Mouse (Mus musculus): ENCODE measurements around the gene Cipc. TPM values are rescaled to one million over a fixed set of nuclear protein-coding genes. Genes with fewer than 3 reads are reported as not detected.

Gene Cipc
- polyA plus RNA-seq, 1 experiment from 2014 or later: 33.5 TPM

- ATAC-seq (replicated peaks; ENCODE audit: insufficient number of reproducible peaks, low FRiP score, low TSS enrichment, low read depth) (peak; percentile 57), DNase-seq (ENCODE audit: low spot score) (no peak)
- H3K4me1 ChIP-seq (ENCODE audit: control insufficient read depth, insufficient read depth, low read length): peaks cover 3% of the 10 kb centered on the region
- whole genome bisulfite sequencing: 24% methylated on average over 26 of the region's 26 CpGs
- no peaks in the 10 kb centered on the region for H3K9me3 ChIP-seq (replicated peaks; ENCODE audit: control insufficient read depth, low read length)
- peak overlapping the region; percentile 75 for H3K4me3 ChIP-seq (ENCODE audit: low read depth, low read length)
- H3K4me2 ChIP-seq (ENCODE audit: low read depth, low read length): peak overlapping the region; percentile 85
- H3K27ac ChIP-seq (replicated peaks; ENCODE audit: low read depth, low read length): no peak overlapping the region; the same call in 1 of the 2 replicates
- H3K27me3 ChIP-seq (ENCODE audit: control insufficient read depth, insufficient read depth, low read length): no peaks in the 10 kb centered on the region
- peak overlapping the region; percentile 97 for H3K9ac ChIP-seq (replicated peaks; ENCODE audit: low read length)
- no peaks in the 10 kb centered on the region; the same call in 1 of the 2 replicates for H3K36me3 ChIP-seq (replicated peaks; ENCODE audit: control insufficient read depth, insufficient read depth, low read depth, low read length)
Observed at GRCm38 (mm10) chr12:86947681-86948401, 998 bp downstream of the Cipc start.

- H3K4me2 ChIP-seq (ENCODE audit: low read depth, low read length): no peak overlapping the region; the same call in 1 of the 2 replicates
- H3K9ac ChIP-seq (replicated peaks; ENCODE audit: low read length): no peak overlapping the region
- H3K4me3 ChIP-seq (ENCODE audit: low read depth, low read length): no peak overlapping the region
- H3K4me1 ChIP-seq (ENCODE audit: control insufficient read depth, insufficient read depth, low read length): peaks cover 3% of the 10 kb centered on the region
- no peaks in the 10 kb centered on the region; the same call in 1 of the 2 replicates for H3K36me3 ChIP-seq (replicated peaks; ENCODE audit: control insufficient read depth, insufficient read depth, low read depth, low read length)
- DNase-seq (ENCODE audit: low spot score) (no peak), ATAC-seq (replicated peaks; ENCODE audit: insufficient number of reproducible peaks, low FRiP score, low TSS enrichment, low read depth) (no peak)
- H3K27me3 ChIP-seq (ENCODE audit: control insufficient read depth, insufficient read depth, low read length): no peaks in the 10 kb centered on the region
- H3K27ac ChIP-seq (replicated peaks; ENCODE audit: low read depth, low read length): no peak overlapping the region
- WGBS: 71% methylated on average over 6 of the region's 6 CpGs
- no peaks in the 10 kb centered on the region for H3K9me3 ChIP-seq (replicated peaks; ENCODE audit: control insufficient read depth, low read length)
Observed at GRCm38 (mm10) chr12:86948627-86949026, 1.8 kb downstream of the Cipc start.

DNA sequence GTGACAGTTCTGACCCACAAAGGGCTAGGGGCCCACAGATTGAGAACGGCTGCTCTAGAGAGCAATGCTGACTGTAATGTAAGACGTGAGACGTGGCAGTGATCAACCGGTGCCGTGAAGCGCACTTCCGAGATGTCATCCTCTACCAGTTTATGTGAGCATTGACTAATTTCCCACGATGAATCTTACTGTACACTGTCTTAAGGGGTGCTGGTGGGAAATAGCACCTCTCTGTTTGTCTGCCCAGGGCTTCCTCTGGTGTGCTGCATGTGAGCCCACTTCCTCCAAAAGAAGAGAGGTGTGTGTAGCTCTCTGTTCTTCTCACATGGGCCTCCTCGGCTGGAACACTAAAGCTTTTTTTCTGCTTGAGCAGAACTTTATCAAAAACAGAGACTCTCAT, 2.7 kb downstream of the Cipc start:
- no peaks in the 10 kb centered on the region; the same call in 1 of the 2 replicates for H3K36me3 ChIP-seq (replicated peaks; ENCODE audit: control insufficient read depth, insufficient read depth, low read depth, low read length)
- DNase-seq (ENCODE audit: low spot score) (no peak), ATAC-seq (replicated peaks; ENCODE audit: insufficient number of reproducible peaks, low FRiP score, low TSS enrichment, low read depth) (no peak)
- H3K27me3 ChIP-seq (ENCODE audit: control insufficient read depth, insufficient read depth, low read length): no peaks in the 10 kb centered on the region
- H3K4me2 ChIP-seq (ENCODE audit: low read depth, low read length): no peak overlapping the region
- WGBS: 88% methylated on average over 9 of the region's 9 CpGs
- H3K4me3 ChIP-seq (ENCODE audit: low read depth, low read length): no peak overlapping the region
- no peak overlapping the region for H3K9ac ChIP-seq (replicated peaks; ENCODE audit: low read length)
- no peaks in the 10 kb centered on the region for H3K9me3 ChIP-seq (replicated peaks; ENCODE audit: control insufficient read depth, low read length)
- peaks cover 3% of the 10 kb centered on the region for H3K4me1 ChIP-seq (ENCODE audit: control insufficient read depth, insufficient read depth, low read length)
- no peak overlapping the region for H3K27ac ChIP-seq (replicated peaks; ENCODE audit: low read depth, low read length)

DNA sequence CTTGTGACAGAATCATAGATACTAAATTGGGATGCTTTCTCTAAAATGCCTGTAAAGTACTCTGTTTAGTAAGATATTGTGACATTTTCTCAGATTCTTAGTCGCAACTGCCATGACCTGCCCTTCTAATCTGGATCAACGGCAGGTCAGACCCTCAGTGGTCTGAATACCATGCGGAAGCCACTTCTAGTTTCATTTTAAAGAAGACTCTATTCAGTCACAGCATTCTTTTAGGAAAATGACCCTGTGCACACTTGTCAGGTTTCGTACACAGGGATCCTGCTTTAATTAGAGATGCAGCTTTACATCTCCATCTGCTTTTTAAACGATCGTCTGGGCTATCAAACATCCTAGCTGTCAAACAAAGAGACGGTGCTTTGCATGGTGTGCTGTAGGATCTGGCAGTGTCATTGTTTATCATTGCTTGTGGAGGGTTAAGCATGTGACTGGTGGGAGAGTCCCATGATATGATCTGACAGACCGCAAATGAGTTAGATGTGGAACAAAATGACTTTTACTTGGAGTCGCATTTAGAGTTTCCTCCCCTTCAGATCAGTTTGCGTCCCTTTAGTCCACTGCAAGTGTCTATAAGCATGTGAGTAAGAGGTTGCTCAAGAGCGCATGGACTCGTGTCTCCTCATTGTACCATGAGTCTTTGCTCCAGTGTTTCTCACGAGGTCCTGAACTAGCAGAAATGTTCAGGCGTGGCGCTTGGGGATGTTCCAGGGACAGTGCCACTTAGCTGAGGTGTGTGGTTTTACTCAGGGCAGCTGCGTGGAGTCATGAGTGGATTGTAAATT, 3.5 kb downstream of the Cipc start:
- 87% methylated on average over 16 of the region's 16 CpGs for WGBS
- Histone ChIP-seq H3K27ac (replicated peaks; ENCODE audit: low read depth, low read length) (no peak overlapping the region), H3K4me1 (ENCODE audit: control insufficient read depth, insufficient read depth, low read length) (peaks cover 3% of the 10 kb centered on the region), H3K36me3 (replicated peaks; ENCODE audit: control insufficient read depth, insufficient read depth, low read depth, low read length) (no peaks in the 10 kb centered on the region; the same call in 1 of the 2 replicates), H3K4me2 (ENCODE audit: low read depth, low read length) (no peak overlapping the region), H3K27me3 (ENCODE audit: control insufficient read depth, insufficient read depth, low read length) (no peaks in the 10 kb centered on the region), H3K9me3 (replicated peaks; ENCODE audit: control insufficient read depth, low read length) (no peaks in the 10 kb centered on the region), H3K9ac (replicated peaks; ENCODE audit: low read length) (no peak overlapping the region), H3K4me3 (ENCODE audit: low read depth, low read length) (no peak overlapping the region)
- DNase-seq (ENCODE audit: low spot score) (no peak), ATAC-seq (replicated peaks; ENCODE audit: insufficient number of reproducible peaks, low FRiP score, low TSS enrichment, low read depth) (no peak)

DNA sequence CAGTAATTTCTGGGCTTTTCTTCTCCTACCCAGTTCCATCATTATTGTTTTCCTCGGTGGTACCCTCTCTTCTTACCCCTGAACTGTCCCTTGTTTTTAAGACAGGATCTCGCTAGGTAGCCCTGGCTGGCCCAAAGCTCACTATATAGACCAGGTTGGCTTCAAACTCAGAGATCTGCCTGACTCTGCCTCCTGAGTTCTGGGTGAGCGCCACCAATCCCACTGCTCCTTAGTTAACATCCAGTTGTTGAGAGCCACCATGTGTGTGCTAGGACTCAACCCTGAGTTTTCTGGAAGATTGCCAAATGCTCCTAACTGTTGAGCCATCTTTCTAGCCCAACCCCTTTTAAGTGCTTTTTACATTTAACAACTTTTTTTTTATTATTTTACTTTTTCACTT, 4.1 kb downstream of the Cipc start:
- Histone ChIP-seq H3K27me3 (ENCODE audit: control insufficient read depth, insufficient read depth, low read length) (no peaks in the 10 kb centered on the region), H3K4me3 (ENCODE audit: low read depth, low read length) (no peak overlapping the region), H3K9ac (replicated peaks; ENCODE audit: low read length) (no peak overlapping the region), H3K4me1 (ENCODE audit: control insufficient read depth, insufficient read depth, low read length) (peaks cover 3% of the 10 kb centered on the region), H3K4me2 (ENCODE audit: low read depth, low read length) (no peak overlapping the region), H3K36me3 (replicated peaks; ENCODE audit: control insufficient read depth, insufficient read depth, low read depth, low read length) (no peaks in the 10 kb centered on the region; the same call in none of the 2 replicates), H3K27ac (replicated peaks; ENCODE audit: low read depth, low read length) (no peak overlapping the region), H3K9me3 (replicated peaks; ENCODE audit: control insufficient read depth, low read length) (no peaks in the 10 kb centered on the region)
- DNase-seq (ENCODE audit: low spot score) (no peak), ATAC-seq (replicated peaks; ENCODE audit: insufficient number of reproducible peaks, low FRiP score, low TSS enrichment, low read depth) (no peak)
- WGBS: 95% methylated on average over 3 of the region's 3 CpGs

GRCm38 (mm10) chr12:86952331-86952850, 5.5 kb downstream of the Cipc start:
- no peaks in the 10 kb centered on the region for H3K27me3 ChIP-seq (ENCODE audit: control insufficient read depth, insufficient read depth, low read length)
- H3K4me1 ChIP-seq (ENCODE audit: control insufficient read depth, insufficient read depth, low read length): peaks cover 3% of the 10 kb centered on the region
- H3K9ac ChIP-seq (replicated peaks; ENCODE audit: low read length): no peak overlapping the region
- WGBS: 83% methylated on average over 10 of the region's 10 CpGs
- H3K9me3 ChIP-seq (replicated peaks; ENCODE audit: control insufficient read depth, low read length): no peaks in the 10 kb centered on the region
- DNase-seq (ENCODE audit: low spot score) (no peak), ATAC-seq (replicated peaks; ENCODE audit: insufficient number of reproducible peaks, low FRiP score, low TSS enrichment, low read depth) (no peak)
- H3K4me3 ChIP-seq (ENCODE audit: low read depth, low read length): no peak overlapping the region
- peaks cover 3% of the 10 kb centered on the region for H3K36me3 ChIP-seq (replicated peaks; ENCODE audit: control insufficient read depth, insufficient read depth, low read depth, low read length)
- no peak overlapping the region for H3K4me2 ChIP-seq (ENCODE audit: low read depth, low read length)
- no peak overlapping the region for H3K27ac ChIP-seq (replicated peaks; ENCODE audit: low read depth, low read length)

DNA sequence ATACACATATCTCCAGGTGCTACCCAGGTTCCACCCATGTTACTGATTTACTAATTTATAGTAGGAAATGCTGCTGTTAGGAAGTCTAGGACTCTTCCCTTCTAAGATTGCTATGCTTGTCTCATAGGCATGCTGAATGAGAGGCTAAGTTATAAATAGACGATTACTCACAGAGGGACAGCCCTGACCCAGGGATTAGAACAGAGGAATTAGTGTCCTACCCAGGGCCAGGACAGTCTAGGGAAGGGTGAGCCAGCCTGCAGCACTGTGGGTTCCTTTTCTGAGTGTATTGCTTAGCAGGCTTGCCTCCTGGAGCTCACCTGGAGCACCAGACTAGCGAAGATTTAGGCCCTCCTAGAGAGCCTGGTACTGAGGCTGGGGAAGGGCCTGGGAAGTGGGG, 9.1 kb downstream of the Cipc start:
- Histone ChIP-seq H3K9ac (replicated peaks; ENCODE audit: low read length) (no peak overlapping the region), H3K4me3 (ENCODE audit: low read depth, low read length) (no peak overlapping the region), H3K4me1 (ENCODE audit: control insufficient read depth, insufficient read depth, low read length) (no peaks in the 10 kb centered on the region), H3K36me3 (replicated peaks; ENCODE audit: control insufficient read depth, insufficient read depth, low read depth, low read length) (peaks cover 8% of the 10 kb centered on the region), H3K27me3 (ENCODE audit: control insufficient read depth, insufficient read depth, low read length) (no peaks in the 10 kb centered on the region), H3K4me2 (ENCODE audit: low read depth, low read length) (no peak overlapping the region), H3K27ac (replicated peaks; ENCODE audit: low read depth, low read length) (no peak overlapping the region), H3K9me3 (replicated peaks; ENCODE audit: control insufficient read depth, low read length) (no peaks in the 10 kb centered on the region)
- no peak for ATAC-seq (replicated peaks; ENCODE audit: insufficient number of reproducible peaks, low FRiP score, low TSS enrichment, low read depth)
- 92% methylated on average over 2 of the region's 2 CpGs for WGBS
- DNase-seq (ENCODE audit: low spot score): no peak

DNA sequence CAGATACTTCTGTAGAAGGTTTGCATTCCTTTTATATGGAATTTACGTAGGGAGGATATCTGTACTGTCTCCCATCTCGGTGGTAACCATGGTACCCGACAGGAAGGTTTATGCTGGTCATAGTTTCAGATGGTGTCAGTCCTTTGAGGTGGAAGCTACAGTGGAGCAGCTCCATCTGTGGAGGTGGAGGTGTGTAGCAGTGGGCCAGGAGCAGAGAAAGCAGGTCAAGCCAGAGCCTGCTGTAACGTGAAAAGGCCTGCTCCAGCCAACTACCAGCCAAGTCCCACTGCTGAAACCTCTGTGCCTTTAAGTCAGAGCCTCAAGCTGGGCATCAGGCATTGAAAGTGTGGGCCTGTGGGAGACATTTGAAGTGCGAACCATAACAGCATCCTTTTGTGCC, 11.7 kb downstream of the Cipc start:
- Histone ChIP-seq H3K4me3 (ENCODE audit: low read depth, low read length) (no peak overlapping the region), H3K9ac (replicated peaks; ENCODE audit: low read length) (no peak overlapping the region), H3K27me3 (ENCODE audit: control insufficient read depth, insufficient read depth, low read length) (no peaks in the 10 kb centered on the region), H3K9me3 (replicated peaks; ENCODE audit: control insufficient read depth, low read length) (no peaks in the 10 kb centered on the region), H3K27ac (replicated peaks; ENCODE audit: low read depth, low read length) (no peak overlapping the region), H3K4me2 (ENCODE audit: low read depth, low read length) (no peak overlapping the region), H3K36me3 (replicated peaks; ENCODE audit: control insufficient read depth, insufficient read depth, low read depth, low read length) (peaks cover 11% of the 10 kb centered on the region), H3K4me1 (ENCODE audit: control insufficient read depth, insufficient read depth, low read length) (no peaks in the 10 kb centered on the region)
- DNase-seq (ENCODE audit: low spot score) (no peak), ATAC-seq (replicated peaks; ENCODE audit: insufficient number of reproducible peaks, low FRiP score, low TSS enrichment, low read depth) (no peak)
- 93% methylated on average over 5 of the region's 5 CpGs for WGBS

Measured in embryonic facial prominence, embryonic 11.5 days (tissue).